Mouse (Mus musculus): ENCODE data around the gene Tmcc1.

- TF ChIP-seq POLR2A (IDR thresholded peaks at IDR 0.05; ENCODE audit: insufficient read length, low read depth): no peak
- TF ChIP-seq MYOD1 (IDR thresholded peaks at IDR 0.05; ENCODE audit: control insufficient read depth in 1 of 3, insufficient read length in 2 of 3, low read depth in 2 of 3): no peak
- no peak for TF ChIP-seq USF1 (IDR thresholded peaks at IDR 0.05; ENCODE audit: low read depth)
- TF ChIP-seq TCF12 (IDR thresholded peaks at IDR 0.05; ENCODE audit: insufficient read depth, poor library complexity, severe bottlenecking): no peak
- TF ChIP-seq TCF3 (IDR thresholded peaks at IDR 0.05; ENCODE audit: insufficient read length, low read depth): no peak
- TF ChIP-seq POLR2AphosphoS2 (IDR thresholded peaks at IDR 0.05; ENCODE audit: insufficient read length, low read depth): no peak
- no peak for TF ChIP-seq MAX (IDR thresholded peaks at IDR 0.05; ENCODE audit: low read depth)
- TF ChIP-seq E2F4 (IDR thresholded peaks at IDR 0.05; ENCODE audit: insufficient read depth): no peak
- no peak for TF ChIP-seq REST (IDR thresholded peaks at IDR 0.05; ENCODE audit: insufficient read depth, insufficient read length)
- no peak for TF ChIP-seq MYOG (IDR thresholded peaks at IDR 0.05; ENCODE audit: control insufficient read depth in 1 of 3, insufficient read depth in 1 of 3, insufficient read length in 2 of 3, low read depth in 2 of 3)
Observed at GRCm38 (mm10) chr6:115990056-115990455, 203.2 kb downstream of the Tmcc1 start.
